Mouse (Mus musculus) olfactory bulb, adult 2 months (tissue): ENCODE measurements around the gene Plcb4.

ENCODE experiments used
- CTCF ChIP-seq: fragments of 200-500 bp; IDR thresholded peaks from 2 replicates; pipeline ENCODE4 v1.5.1; 2012; ENCODE audit warnings: low read depth, mild to moderate bottlenecking, low read length, moderate library complexity; ENCODE audit not compliant: insufficient read depth
- POLR2A ChIP-seq: fragments of 200-500 bp; IDR thresholded peaks from 2 replicates; pipeline ENCODE4 v1.6.1; 2012; ENCODE audit warnings: mild to moderate bottlenecking, low read depth, low read length, moderate library complexity; ENCODE audit not compliant: insufficient read depth

- no peak for TF ChIP-seq CTCF
- TF ChIP-seq POLR2A: no peak
Measured at GRCm38 (mm10) chr2:135919641-135920040, 260.8 kb downstream of the Plcb4 start.
